Mouse (Mus musculus) ovary, postnatal 10 days (tissue): Measurements from ENCODE around the gene Vwa1.

Experiments used
- DNase-seq: peaks from one replicate; pipeline ENCODE4 v3.0.0; 2022; ENCODE audit warnings: low spot score

The Vwa1 gene

DNA sequence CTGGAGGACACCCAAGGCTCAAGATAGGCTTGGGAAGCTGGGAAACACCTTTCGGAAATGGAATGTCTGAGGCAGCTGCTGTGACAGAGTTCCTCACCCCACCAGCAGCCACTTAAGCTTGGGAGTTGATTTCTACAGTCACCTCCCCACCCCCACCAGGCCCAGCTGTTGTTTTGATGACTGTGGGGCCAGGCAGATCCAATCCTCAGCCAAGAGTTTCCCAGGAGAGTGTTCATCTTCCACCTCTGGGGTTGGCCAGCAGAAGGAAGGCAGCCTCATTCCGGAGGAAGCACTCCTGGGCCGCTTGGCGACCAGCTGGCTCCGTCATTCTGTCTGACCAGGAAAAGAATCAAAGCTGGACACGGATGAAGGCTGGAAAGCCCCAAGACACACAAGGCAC lies 6.4 kb upstream of the Vwa1 start:
- no peak for DNase-seq

GRCm38 (mm10) chr4:155779498-155779897 lies 5.0 kb upstream of the Vwa1 start:
- DNase-seq: no peak

GRCm38 (mm10) chr4:155777816-155778215 lies 3.3 kb upstream of the Vwa1 start:
- DNase-seq: no peak

- no peak for DNase-seq
Observed at GRCm38 (mm10) chr4:155776704-155777335, 2.3 kb upstream of the Vwa1 start.

DNA sequence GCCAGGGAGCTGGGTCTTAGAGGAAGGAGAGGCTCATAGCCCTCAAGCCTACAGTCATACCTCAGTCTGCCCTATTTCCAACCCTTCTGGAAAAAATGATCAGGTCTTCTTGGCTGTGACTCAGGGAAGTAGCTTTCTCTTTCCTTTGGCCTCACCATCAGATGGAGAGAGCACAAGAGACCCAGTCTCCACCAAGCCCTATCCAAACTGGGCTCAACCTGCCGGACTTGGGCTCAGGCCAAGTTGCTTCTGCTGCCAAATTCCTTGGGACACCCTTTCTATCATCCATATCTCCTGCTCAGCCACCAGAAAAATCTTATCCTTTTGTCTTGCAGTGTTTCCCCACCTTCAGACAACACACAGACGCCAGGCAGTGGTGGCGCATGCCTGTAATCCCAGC lies 1.4 kb upstream of the Vwa1 start:
- no peak for DNase-seq

DNA sequence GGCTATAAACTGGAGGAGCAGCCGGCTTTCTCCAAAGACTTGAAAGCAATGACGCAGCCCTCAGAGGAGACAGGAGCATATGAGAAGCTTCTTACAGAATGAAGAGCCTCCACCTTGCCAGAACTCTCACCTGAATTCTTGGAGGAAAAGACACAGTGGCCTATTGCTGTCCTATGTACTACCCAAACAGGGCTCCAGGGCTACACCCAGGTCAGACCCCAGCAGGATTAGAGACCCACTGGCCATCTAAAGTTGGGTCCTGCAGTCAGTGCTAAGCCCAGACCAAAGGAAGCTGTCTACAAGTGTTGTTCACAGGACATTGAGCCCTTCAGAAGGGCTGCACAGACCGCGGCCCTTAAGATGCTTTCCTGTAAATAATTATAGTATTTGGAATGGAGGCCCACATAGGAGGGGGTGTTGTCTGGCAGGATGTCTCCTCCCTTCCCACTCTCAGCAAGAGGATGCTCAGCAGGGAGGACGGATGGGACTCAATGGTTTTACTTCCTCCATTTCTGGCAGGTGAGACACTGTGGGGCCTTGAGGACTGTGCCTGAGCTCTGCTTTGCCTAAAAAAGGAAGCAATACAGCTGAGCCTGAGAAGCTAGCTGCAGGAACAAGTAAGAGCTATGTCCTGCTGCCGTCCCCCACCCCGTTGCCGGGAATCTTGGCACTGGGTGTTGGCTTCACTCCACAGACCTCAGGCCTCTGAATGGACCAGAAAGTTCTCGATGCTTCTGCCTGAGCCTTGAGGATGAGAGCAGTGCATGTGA lies 658 bp upstream of the Vwa1 start:
- no peak for DNase-seq

GRCm38 (mm10) chr4:155773335-155774078 lies 991 bp downstream of the Vwa1 start:
- DNase-seq: no peak

- DNase-seq: no peak
Observed at GRCm38 (mm10) chr4:155772786-155773185, 1.7 kb downstream of the Vwa1 start.

GRCm38 (mm10) chr4:155771706-155772105 lies 2.8 kb downstream of the Vwa1 start:
- no peak for DNase-seq

- DNase-seq: no peak
Observed at GRCm38 (mm10) chr4:155770626-155771025, 3.9 kb downstream of the Vwa1 start.

DNA sequence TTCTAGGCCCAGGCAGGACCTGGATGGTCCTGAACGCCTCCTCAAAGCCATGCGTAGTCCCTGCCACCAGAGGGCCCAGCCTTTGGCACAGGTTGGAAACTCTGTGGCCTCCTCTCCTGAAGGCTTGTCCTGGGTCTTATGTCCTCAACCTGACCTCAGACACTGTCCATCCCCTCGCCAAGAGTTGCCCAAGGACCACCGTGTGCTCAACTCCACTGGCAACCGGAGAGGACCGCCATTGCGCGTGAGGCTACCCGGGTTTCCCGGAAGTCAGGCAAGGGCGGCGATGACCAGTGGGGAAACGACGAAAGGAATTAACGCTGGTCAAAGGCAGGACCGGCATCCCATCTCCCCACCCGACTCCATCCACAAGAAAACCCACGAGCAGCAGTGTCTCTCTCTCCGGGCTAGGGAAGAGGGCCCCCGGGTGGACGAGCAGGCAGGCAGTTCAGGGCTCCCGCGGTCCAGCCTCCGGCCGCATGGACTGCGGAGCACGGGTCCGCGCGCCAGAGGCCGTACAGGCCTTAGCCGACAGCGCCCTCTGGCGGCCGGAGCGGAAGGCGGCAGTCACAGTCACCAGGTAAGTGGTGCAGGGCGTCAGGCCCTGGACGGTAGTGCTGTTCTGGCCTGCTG lies 4.5 kb downstream of the Vwa1 start:
- DNase-seq: peak; percentile 94

DNA sequence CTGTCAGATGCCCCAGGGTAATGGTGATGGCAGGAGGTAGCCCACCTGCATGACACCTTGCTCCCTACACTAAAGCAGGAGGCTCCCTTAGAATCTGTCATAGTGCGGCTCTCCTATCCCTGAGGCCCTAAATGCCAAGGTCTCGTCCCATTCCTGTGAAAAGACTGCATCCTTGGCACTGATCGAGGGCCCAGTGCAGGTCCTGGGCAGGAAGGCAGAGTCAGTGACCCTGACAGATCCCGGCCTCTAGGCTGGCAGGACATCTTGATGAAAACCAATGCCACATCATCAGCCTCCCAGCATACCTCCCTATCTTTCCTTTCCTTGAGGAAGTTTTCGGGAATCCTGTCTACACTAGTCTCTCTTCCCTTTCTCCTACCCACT lies 5.0 kb downstream of the Vwa1 start:
- no peak for DNase-seq

GRCm38 (mm10) chr4:155762357-155762756 lies 12.1 kb downstream of the Vwa1 start:
- DNase-seq: no peak

- no peak for DNase-seq
Observed at GRCm38 (mm10) chr4:155761356-155762099, 13.0 kb downstream of the Vwa1 start.

DNA sequence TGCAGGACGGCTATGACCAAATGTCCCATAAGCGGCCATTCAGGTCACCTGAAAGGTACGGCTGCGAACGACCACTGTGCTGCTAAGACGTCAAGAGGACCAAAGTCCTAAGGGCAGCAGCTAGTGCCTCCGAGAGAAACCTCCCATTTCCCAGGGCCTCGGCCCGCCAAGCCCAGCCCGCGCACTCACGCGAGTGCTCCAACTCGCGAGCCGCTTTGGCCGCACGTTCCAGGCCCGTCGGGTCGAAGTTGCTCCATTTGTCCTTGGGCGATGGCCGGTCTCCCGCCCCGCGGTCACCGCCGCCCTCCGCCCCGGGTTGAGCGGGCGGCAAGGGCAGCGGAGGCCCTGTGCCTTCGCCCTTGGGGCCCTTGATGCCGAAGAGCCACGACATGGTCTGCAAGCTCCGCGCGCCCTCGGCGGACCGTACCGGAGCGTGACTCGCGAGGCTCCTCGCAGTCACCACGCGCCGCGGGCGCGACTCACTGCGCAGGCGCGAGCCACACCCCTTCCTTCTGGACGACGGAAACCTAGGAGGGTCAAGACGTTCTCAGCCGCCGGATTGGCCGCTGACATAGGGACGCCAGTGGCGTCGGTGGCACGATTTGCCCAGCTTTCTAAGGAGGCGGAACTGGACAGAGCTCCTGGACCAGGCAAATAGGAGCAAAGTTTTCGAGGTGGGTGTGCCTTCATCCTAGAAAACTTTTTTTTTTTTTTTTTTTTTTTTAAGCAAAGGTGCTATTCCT lies 13.7 kb downstream of the Vwa1 start, which contains the start of gene Atad3a:
Atad3a (minus strand) TSS at position 481 of the 743 bp plus-strand sequence.
- DNase-seq: peak; percentile 96

GRCm38 (mm10) chr4:155759862-155760612 lies 14.5 kb downstream of the Vwa1 start:
- DNase-seq: no peak

DNA sequence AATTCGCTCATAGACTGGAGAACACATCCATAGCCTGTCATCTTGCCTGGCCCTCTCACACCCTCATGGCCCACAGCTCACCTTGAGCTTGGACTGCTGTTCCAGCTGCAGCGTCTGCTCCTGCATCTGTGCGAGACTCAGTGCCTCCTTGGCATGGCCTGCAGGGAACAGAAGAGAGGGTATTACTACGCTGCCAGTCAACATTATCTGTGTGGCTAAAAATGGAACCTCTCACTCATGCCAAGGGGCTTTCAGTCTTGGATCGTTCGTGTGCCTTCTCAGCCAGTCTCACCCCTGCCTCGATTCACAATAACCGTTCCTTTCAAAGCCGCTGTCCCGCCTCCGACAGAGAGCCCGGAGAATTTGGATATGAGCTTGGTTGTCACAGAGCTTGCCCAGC lies 17.5 kb downstream of the Vwa1 start:
- no peak for DNase-seq

DNA sequence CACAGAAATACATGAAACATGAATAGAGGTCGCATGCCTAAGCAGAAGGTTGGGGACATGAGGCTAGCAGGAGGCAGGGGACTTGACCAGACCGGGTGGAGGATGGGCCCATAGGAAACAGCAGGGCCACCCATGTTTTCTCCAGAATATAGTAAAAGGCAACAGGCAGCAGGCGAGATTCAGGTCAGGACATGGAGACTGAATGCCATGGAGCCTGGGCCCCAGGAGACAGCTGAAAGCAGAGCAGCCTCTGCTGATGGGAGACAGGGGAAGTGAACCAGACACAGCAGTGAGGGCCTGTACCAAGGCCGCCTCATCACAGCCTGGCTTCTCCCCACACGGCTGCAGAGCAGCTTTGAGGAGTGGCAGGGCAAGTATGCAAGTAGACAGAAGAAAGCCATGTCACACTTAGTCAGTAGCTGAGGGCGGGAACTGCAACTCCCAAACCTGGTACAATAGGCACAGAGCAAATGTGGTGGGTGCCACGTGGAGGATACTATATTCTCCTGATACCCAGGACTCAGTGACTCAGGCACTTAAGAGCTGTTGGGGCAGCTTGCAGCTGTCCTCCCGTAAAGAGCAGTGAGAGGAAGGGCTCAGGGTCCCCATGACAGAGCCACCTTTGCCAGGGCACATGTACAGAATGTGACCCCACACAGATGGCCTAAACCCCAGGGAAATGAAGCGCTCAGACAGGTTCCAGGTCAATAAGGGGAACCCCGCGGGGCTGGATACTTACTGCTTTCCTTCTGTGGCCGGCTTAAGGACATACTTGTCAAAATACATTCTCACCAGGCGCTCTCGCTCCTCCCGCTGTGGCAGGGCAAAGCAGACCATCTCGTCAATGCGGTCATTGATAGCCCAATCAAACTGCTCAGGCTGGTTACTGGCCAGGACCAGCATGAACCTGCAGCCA lies 27.7 kb downstream of the Vwa1 start:
- DNase-seq: no peak

GRCm38 (mm10) chr4:155746036-155746548 lies 28.4 kb downstream of the Vwa1 start:
- no peak for DNase-seq
